Mouse (Mus musculus): ENCODE data around the gene Oscp1. TPM values are rescaled to one million over a fixed set of nuclear protein-coding genes. Genes with fewer than 3 reads are reported as not detected.

Gene Oscp1
- polyA plus RNA-seq (2014; fragmentation: Nextera tagmentation; extraction: Ambion mirVana): 6.6 TPM in 2 replicates

DNA sequence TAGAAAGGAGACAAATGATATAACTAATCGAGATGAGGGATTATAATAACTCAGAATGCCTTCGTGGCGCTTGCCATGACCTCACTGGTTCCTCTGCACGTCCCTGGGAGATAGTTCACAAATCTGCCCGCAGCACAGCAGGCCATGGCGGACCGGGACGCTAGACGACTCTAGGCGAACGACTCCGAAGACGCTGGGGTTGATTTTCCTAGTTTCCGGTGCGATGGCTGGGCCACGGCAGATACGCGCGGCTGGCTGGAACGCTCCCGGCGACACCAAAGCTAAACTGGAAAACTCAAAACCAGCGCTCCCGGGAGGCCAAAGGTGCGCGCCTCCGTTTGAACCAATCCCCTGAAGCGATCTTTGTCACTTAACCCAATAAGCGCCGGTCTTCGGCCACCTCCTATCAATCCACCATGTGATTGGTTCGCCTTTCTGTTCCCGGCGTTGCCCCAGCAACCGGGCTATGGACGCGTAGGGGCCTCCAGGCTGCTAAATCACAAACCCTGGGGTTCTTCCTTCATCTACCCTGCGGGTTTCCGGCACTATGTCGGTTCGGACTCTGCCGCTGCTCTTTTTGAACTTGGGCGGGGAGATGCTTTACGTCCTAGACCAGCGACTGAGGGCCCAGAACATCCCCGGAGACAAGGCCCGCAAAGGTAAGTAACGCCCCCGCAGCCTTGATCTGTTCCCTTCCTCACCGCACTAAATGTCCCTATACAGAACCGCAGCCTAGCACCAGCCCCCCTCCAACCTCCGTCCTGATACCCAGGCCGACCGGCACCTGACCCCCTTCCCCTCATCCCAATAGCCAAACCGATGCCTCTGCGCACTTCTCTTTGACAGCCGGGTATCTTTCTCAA lies at the start of gene Oscp1:
Gene Oscp1, plus strand, starts transcription at position 432 of the 863 bp plus-strand sequence.
- peak within 1 kb of the TSS; percentile 75 for H3K9ac ChIP-seq (ENCODE audit: low read depth, low read length)
- H3K36me3 ChIP-seq (ENCODE audit: control insufficient read depth, insufficient read depth, low read length): peaks cover 15% of the 10 kb centered on the region
- no peaks in the 10 kb centered on the region for H3K27me3 ChIP-seq (replicated peaks; ENCODE audit: control insufficient read depth, insufficient read depth, low read length)
- H3K27ac ChIP-seq (ENCODE audit: low read depth, low read length): peak within 1 kb of the TSS; percentile 80
- peaks cover 12% of the 10 kb centered on the region for H3K4me1 ChIP-seq (replicated peaks; ENCODE audit: control insufficient read depth, insufficient read depth, low read length)
- 2% methylated on average over 57 of the region's 57 CpGs for WGBS
- H3K9me3 ChIP-seq (ENCODE audit: control insufficient read depth, low read length): no peaks in the 10 kb centered on the region
- DNase-seq (ENCODE audit: low spot score): peak; percentile 88
- H3K4me3 ChIP-seq (ENCODE audit: low read depth, low read length): peak within 1 kb of the TSS; percentile 69
- peak; percentile 98 for ATAC-seq (replicated peaks; ENCODE audit: low FRiP score)
- peak within 1 kb of the TSS; percentile 96 for H3K4me2 ChIP-seq

DNA sequence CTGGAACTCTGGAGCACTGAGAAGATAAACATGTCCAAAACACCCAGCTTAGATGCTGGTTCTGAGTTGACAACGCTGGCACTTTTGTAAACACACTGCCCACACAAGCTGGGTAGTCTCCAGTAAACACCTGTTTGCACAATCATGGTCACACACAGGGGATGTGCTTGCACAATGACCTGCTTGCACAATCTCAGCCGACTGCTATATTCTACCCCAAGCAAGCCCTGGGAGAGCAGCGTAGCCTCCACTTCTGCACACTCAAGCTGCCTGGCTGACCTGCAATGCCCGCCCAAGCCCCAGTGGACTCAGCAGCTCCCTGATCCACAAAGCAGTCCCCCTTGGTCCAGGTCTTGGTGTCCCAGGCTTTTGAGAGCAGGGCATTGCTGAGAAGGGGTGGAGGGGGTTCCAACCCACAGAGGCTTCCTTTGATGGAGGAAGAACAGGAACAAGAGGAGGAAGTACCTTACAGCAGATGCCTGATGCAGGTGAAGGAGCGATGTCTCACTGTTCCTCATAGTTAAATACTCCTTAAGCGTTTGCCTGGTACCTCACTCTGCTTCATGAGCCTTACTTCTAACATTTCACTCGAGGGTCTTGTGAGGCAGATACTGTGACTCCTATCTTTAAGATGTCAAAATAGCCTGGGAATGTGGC lies 40.6 kb upstream of the Oscp1 start:
- no peak overlapping the region for H3K27ac ChIP-seq (ENCODE audit: low read depth, low read length)
- no peaks in the 10 kb centered on the region for H3K36me3 ChIP-seq (ENCODE audit: control insufficient read depth, insufficient read depth, low read length)
- H3K27me3 ChIP-seq (replicated peaks; ENCODE audit: control insufficient read depth, insufficient read depth, low read length): no peaks in the 10 kb centered on the region
- WGBS: 59% methylated on average over 7 of the region's 7 CpGs
- no peak overlapping the region for H3K4me2 ChIP-seq
- DNase-seq (ENCODE audit: low spot score) (no peak), ATAC-seq (replicated peaks; ENCODE audit: low FRiP score) (no peak)
- no peaks in the 10 kb centered on the region for H3K4me1 ChIP-seq (replicated peaks; ENCODE audit: control insufficient read depth, insufficient read depth, low read length)
- H3K4me3 ChIP-seq (ENCODE audit: low read depth, low read length): no peak overlapping the region
- H3K9ac ChIP-seq (ENCODE audit: low read depth, low read length): no peak overlapping the region
- no peaks in the 10 kb centered on the region for H3K9me3 ChIP-seq (ENCODE audit: control insufficient read depth, low read length)

DNA sequence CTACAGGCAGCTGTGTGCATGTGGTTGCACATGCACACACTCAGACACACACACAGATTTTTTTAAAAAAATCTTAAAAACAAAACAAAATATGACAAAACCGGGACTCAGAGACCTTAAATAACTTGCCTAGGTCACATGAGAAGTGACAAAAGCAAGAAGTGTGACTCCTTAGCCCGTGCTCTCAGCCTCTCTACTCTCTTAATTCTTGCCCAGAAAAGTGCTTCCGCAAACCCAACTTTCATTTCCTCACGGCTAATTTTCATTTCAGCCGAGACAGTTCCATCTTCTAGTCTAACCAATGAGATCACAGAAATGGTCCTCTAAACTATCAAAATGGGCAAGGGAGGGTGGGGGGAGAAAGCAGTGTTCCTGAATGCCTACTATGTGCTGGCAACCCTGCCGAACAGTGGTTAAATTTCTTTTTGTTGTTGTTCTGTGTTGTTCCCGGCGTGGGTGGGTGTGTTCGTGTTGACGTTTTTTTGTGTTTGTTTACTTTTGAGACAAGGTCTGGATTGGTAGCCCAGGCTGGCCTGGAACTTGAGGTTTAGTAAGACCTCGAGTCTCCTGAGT lies 39.3 kb upstream of the Oscp1 start:
- Histone ChIP-seq H3K9ac (ENCODE audit: low read depth, low read length) (no peak overlapping the region), H3K9me3 (ENCODE audit: control insufficient read depth, low read length) (no peaks in the 10 kb centered on the region), H3K27ac (ENCODE audit: low read depth, low read length) (no peak overlapping the region), H3K4me3 (ENCODE audit: low read depth, low read length) (no peak overlapping the region), H3K4me2 (no peak overlapping the region), H3K27me3 (replicated peaks; ENCODE audit: control insufficient read depth, insufficient read depth, low read length) (no peaks in the 10 kb centered on the region), H3K36me3 (ENCODE audit: control insufficient read depth, insufficient read depth, low read length) (no peaks in the 10 kb centered on the region), H3K4me1 (replicated peaks; ENCODE audit: control insufficient read depth, insufficient read depth, low read length) (no peaks in the 10 kb centered on the region)
- WGBS: 75% methylated on average over 11 of the region's 11 CpGs
- ATAC-seq (replicated peaks; ENCODE audit: low FRiP score) (no peak), DNase-seq (ENCODE audit: low spot score) (no peak)

DNA sequence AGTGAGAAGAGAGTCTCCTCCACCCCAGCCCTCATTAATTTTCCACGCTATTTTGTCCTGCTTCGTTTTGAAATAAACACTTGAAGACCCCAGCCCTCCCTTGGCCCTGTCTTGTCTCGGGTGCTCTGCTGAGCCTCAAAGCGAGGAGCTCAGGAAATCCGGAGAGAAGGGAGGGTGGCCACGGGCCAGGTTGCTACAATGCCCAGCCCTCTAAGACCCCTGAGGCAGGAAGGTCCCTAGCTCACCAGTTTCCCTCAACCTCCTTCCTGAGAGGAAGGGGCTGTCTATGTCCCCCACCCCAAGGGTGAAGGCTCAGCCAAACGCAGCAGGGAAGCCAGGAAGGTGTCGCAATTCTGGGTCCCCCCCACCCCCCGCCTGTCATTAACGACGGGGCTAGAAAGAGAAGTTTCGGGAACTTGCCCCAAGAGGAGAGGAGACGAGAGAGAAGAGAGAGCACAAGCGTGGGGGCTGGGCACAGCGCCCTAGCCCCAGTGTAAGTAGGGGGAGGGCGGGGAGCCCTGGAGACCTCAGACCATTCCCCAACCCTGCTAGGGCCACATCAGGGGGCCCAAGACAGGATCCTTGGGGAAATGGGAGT lies 34.0 kb upstream of the Oscp1 start, which contains the start of gene Csf3r:
Gene Csf3r, plus strand, starts transcription at position 248 of the 598 bp plus-strand sequence.
- H3K27ac ChIP-seq (ENCODE audit: low read depth, low read length): no peak within 1 kb of the TSS
- H3K4me2 ChIP-seq: peak within 1 kb of the TSS; percentile 8; the same call in 1 of the 2 replicates
- no peaks in the 10 kb centered on the region for H3K4me1 ChIP-seq (replicated peaks; ENCODE audit: control insufficient read depth, insufficient read depth, low read length)
- 28% methylated on average over 16 of the region's 16 CpGs for WGBS
- ATAC-seq (replicated peaks; ENCODE audit: low FRiP score): no peak
- no peak within 1 kb of the TSS for H3K9ac ChIP-seq (ENCODE audit: low read depth, low read length)
- H3K4me3 ChIP-seq (ENCODE audit: low read depth, low read length): 0 out of 2 replicates have a peak within 1 kb of the TSS, but pooled peaks have one; percentile 0
- no peaks in the 10 kb centered on the region for H3K36me3 ChIP-seq (ENCODE audit: control insufficient read depth, insufficient read depth, low read length)
- no peaks in the 10 kb centered on the region for H3K9me3 ChIP-seq (ENCODE audit: control insufficient read depth, low read length)
- 0 out of 2 replicates have a peak, but pooled peaks cover 2% of the 10 kb centered on the region for H3K27me3 ChIP-seq (replicated peaks; ENCODE audit: control insufficient read depth, insufficient read depth, low read length)
- no peak for DNase-seq (ENCODE audit: low spot score)

DNA sequence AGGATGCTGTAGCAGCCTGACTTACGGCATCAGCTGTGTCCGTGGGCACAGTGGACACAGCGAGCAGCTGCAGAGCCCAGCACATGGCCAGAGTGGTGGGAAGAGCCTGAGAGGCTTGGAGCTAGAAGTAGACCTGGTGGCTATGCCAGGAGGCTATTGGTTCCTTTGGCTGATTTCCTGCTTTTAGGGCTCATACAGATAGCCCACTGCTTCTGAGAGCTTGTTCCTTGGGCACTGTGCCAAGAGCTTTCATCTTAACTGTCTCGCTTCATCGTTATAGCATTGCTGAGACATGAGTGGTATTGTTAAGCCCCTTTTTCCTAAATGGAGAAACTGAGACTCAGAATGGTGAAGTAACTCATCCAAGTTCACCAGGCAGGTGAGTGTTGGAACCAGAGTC lies 32.6 kb upstream of the Oscp1 start:
- Histone ChIP-seq H3K4me1 (replicated peaks; ENCODE audit: control insufficient read depth, insufficient read depth, low read length) (no peaks in the 10 kb centered on the region), H3K27me3 (replicated peaks; ENCODE audit: control insufficient read depth, insufficient read depth, low read length) (0 out of 2 replicates have a peak, but pooled peaks cover 2% of the 10 kb centered on the region), H3K36me3 (ENCODE audit: control insufficient read depth, insufficient read depth, low read length) (no peaks in the 10 kb centered on the region), H3K4me2 (peak overlapping the region; percentile 2; the same call in 1 of the 2 replicates), H3K9ac (ENCODE audit: low read depth, low read length) (no peak overlapping the region), H3K27ac (ENCODE audit: low read depth, low read length) (no peak overlapping the region), H3K4me3 (ENCODE audit: low read depth, low read length) (no peak overlapping the region), H3K9me3 (ENCODE audit: control insufficient read depth, low read length) (no peaks in the 10 kb centered on the region)
- DNase-seq (ENCODE audit: low spot score) (no peak), ATAC-seq (replicated peaks; ENCODE audit: low FRiP score) (no peak)
- WGBS: 79% methylated on average over 5 of the region's 5 CpGs

DNA sequence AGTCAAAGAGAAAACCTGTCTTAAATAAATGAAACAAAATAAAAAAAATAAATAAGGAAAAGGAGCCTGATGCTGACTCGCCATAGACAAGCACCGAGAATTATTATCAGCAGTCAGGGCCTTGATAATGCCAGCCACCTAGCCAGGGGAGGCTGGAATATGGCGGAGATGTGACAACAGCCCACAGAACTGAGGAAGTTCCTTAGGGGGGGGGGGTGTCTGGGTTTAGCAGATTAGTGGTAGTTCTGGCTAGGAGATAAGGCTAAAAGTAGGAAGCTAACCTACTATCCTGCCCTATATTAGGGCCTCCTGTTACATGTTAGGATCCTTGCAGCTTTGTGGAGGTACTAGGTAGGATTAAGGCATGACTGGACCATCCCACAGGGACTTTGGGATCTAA lies 30.4 kb upstream of the Oscp1 start:
- Histone ChIP-seq H3K4me2 (no peak overlapping the region), H3K4me3 (ENCODE audit: low read depth, low read length) (no peak overlapping the region), H3K27ac (ENCODE audit: low read depth, low read length) (no peak overlapping the region), H3K36me3 (ENCODE audit: control insufficient read depth, insufficient read depth, low read length) (no peaks in the 10 kb centered on the region), H3K4me1 (replicated peaks; ENCODE audit: control insufficient read depth, insufficient read depth, low read length) (no peaks in the 10 kb centered on the region), H3K9me3 (ENCODE audit: control insufficient read depth, low read length) (no peaks in the 10 kb centered on the region), H3K9ac (ENCODE audit: low read depth, low read length) (no peak overlapping the region), H3K27me3 (replicated peaks; ENCODE audit: control insufficient read depth, insufficient read depth, low read length) (0 out of 2 replicates have a peak, but pooled peaks cover 2% of the 10 kb centered on the region)
- DNase-seq (ENCODE audit: low spot score) (no peak), ATAC-seq (replicated peaks; ENCODE audit: low FRiP score) (peak; percentile 70)
- 42% methylated on average over 3 of the region's 3 CpGs for WGBS

DNA sequence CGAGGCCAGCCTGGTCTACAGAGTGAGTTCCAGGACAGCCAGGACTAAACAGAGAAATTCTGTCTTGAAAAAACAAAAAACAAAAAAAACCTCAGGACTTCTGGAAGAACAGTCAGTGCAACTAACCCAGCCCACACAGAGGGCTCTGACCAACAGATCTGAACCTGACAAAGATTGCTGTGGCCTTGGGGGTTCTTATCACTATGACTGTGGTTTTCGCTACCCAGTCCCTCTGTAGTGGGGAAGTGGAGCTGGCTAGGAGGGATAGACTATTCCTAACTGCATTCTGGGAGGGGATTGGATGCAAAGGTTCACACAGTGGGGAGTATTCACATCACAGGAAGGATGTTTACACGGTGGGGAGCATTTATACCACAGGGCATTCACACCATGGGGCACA lies 29.3 kb upstream of the Oscp1 start:
- 41% methylated on average over 3 of the region's 3 CpGs for WGBS
- Histone ChIP-seq H3K4me3 (ENCODE audit: low read depth, low read length) (no peak overlapping the region), H3K36me3 (ENCODE audit: control insufficient read depth, insufficient read depth, low read length) (no peaks in the 10 kb centered on the region), H3K4me1 (replicated peaks; ENCODE audit: control insufficient read depth, insufficient read depth, low read length) (no peaks in the 10 kb centered on the region), H3K9ac (ENCODE audit: low read depth, low read length) (no peak overlapping the region), H3K4me2 (no peak overlapping the region), H3K27me3 (replicated peaks; ENCODE audit: control insufficient read depth, insufficient read depth, low read length) (0 out of 2 replicates have a peak, but pooled peaks cover 2% of the 10 kb centered on the region), H3K27ac (ENCODE audit: low read depth, low read length) (no peak overlapping the region), H3K9me3 (ENCODE audit: control insufficient read depth, low read length) (no peaks in the 10 kb centered on the region)
- no peak for DNase-seq (ENCODE audit: low spot score)
- ATAC-seq (replicated peaks; ENCODE audit: low FRiP score): no peak

- H3K4me2 ChIP-seq: no peak overlapping the region
- no peak for DNase-seq (ENCODE audit: low spot score)
- ATAC-seq (replicated peaks; ENCODE audit: low FRiP score): no peak
- no peaks in the 10 kb centered on the region for H3K36me3 ChIP-seq (ENCODE audit: control insufficient read depth, insufficient read depth, low read length)
- no peak overlapping the region for H3K9ac ChIP-seq (ENCODE audit: low read depth, low read length)
- H3K9me3 ChIP-seq (ENCODE audit: control insufficient read depth, low read length): no peaks in the 10 kb centered on the region
- WGBS: 54% methylated on average over 5 of the region's 5 CpGs
- H3K4me3 ChIP-seq (ENCODE audit: low read depth, low read length): no peak overlapping the region
- H3K27ac ChIP-seq (ENCODE audit: low read depth, low read length): no peak overlapping the region
- 0 out of 2 replicates have a peak, but pooled peaks cover under 1% of the 10 kb centered on the region for H3K27me3 ChIP-seq (replicated peaks; ENCODE audit: control insufficient read depth, insufficient read depth, low read length)
- no peaks in the 10 kb centered on the region for H3K4me1 ChIP-seq (replicated peaks; ENCODE audit: control insufficient read depth, insufficient read depth, low read length)
These were observed 27.7 kb upstream of the Oscp1 start for GRCm38 (mm10) chr4:126030705-126031104.

Data from liver, embryonic 11.5 days (tissue).